Mouse (Mus musculus) bone marrow, adult 2 months (tissue): ENCODE data around the gene Muc13.

Source experiments
- CTCF ChIP-seq: fragments of 200-500 bp; IDR thresholded peaks from 2 replicates; pipeline ENCODE4 v1.5.1; 2011; ENCODE audit warnings: low read length, control low read depth; ENCODE audit not compliant: control insufficient read depth, insufficient read depth
- POLR2A ChIP-seq: fragments of 200-500 bp; IDR thresholded peaks from 2 replicates; pipeline ENCODE4 v1.6.1; 2011; ENCODE audit warnings: low read depth, mild to moderate bottlenecking, control low read depth, low read length, borderline replicate concordance; ENCODE audit not compliant: control insufficient read depth

- TF ChIP-seq CTCF (no peak), POLR2A (no peak)
Measured at GRCm38 (mm10) chr16:33747994-33748393, 45.8 kb upstream of the Muc13 start.
